Mouse (Mus musculus) midbrain, embryonic 16.5 days (tissue): ENCODE data around the gene Ehd1. TPM values are rescaled to one million over a fixed set of nuclear protein-coding genes. Genes with fewer than 3 reads are reported as not detected.

ENCODE experiments used
- ATAC-seq: fragments of 200-750 bp; cut with Nextera tagmentation; 2 replicates; pipeline ENCODE4 v1.8.0; 2017; ENCODE audit warnings: moderate TSS enrichment
- H3K27ac ChIP-seq: fragments of 300-500 bp; sonication (generic); 2 replicates; pipeline ENCODE4 v1.5.1; 2014; ENCODE audit warnings: mild to moderate bottlenecking, low read length, mixed read lengths
- H3K27me3 ChIP-seq: fragments of 300-500 bp; sonication (generic); 2 replicates; pipeline ENCODE4 v1.6.1; 2014; ENCODE audit warnings: low read depth, low read length, mixed read lengths; ENCODE audit not compliant: control insufficient read depth, insufficient read depth
- H3K36me3 ChIP-seq: fragments of 300-500 bp; sonication (generic); 2 replicates; pipeline ENCODE4 v1.6.1; 2014; ENCODE audit warnings: mild to moderate bottlenecking, low read length, moderate library complexity, mixed read lengths; ENCODE audit not compliant: control insufficient read depth, insufficient read depth
- H3K4me1 ChIP-seq: fragments of 300-500 bp; sonication (generic); 2 replicates; pipeline ENCODE4 v1.6.1; 2014; ENCODE audit warnings: mild to moderate bottlenecking, low read length, mixed read lengths; ENCODE audit not compliant: control insufficient read depth, insufficient read depth
- H3K4me2 ChIP-seq: fragments of 300-500 bp; sonication (generic); 2 replicates; pipeline ENCODE4 v1.6.1; 2014; ENCODE audit warnings: mild to moderate bottlenecking, low read length, mixed read lengths
- H3K4me3 ChIP-seq: fragments of 300-500 bp; sonication (generic); 2 replicates; pipeline ENCODE4 v1.5.1; 2014; ENCODE audit warnings: low read depth, mild to moderate bottlenecking, low read length, moderate library complexity, mixed read lengths
- H3K9ac ChIP-seq: fragments of 300-500 bp; sonication (generic); 2 replicates; pipeline ENCODE4 v1.6.1; 2014; ENCODE audit warnings: low read depth, low read length, mixed read lengths
- H3K9me3 ChIP-seq: fragments of 300-500 bp; sonication (generic); replicated peaks from 2 replicates; pipeline ENCODE4 v1.6.1; 2014; ENCODE audit warnings: mild to moderate bottlenecking, low read length, mixed read lengths; ENCODE audit not compliant: control insufficient read depth, poor library complexity, severe bottlenecking
- WGBS: fragments of 180-500 bp; shearing (Covaris S2); extraction: QIAGEN DNeasy Blood & Tissue Kit; methylation state at CpG from one replicate; pipeline ENCODE4 v1.1.7; 2014; 5-methylcytosine and 5-hydroxymethylcytosine counted together
- polyA plus RNA-seq: library from polyadenylated mRNA; unstranded; fragments of >200 nt; fragmentation: Nextera tagmentation; extraction: Ambion mirVana; gene quantifications from 2 replicates; pipeline ENCODE4 v1.2.1, GENCODE M21; 2015

Gene Ehd1
- polyA plus RNA-seq, result 99.6 and 103 TPM in 2 replicates

- peak within 1 kb of the TSS; percentile 77 for H3K4me3 ChIP-seq
- peak within 1 kb of the TSS; percentile 98 for H3K4me2 ChIP-seq
- H3K4me1 ChIP-seq, result peaks cover 30% of the 10 kb centered on the region
- peak within 1 kb of the TSS; percentile 82 for H3K9ac ChIP-seq
- under 1% methylated on average over 99 of the region's 106 CpGs for WGBS
- peak within 1 kb of the TSS; percentile 78 for H3K27ac ChIP-seq
- no peaks in the 10 kb centered on the region for H3K9me3 ChIP-seq
- peak; percentile 95 for ATAC-seq
- H3K36me3 ChIP-seq, result peaks cover 5% of the 10 kb centered on the region
- H3K27me3 ChIP-seq, result no peaks in the 10 kb centered on the region
These were observed at the start of gene Ehd1 for GRCm38 (mm10) chr19:6276426-6277421. Ehd1 (plus strand) TSS chr19:6276725.

GRCm38 (mm10) chr19:6226763-6227162 lies 49.8 kb upstream of the Ehd1 start:
- Histone ChIP-seq H3K27ac (no peak overlapping the region), H3K9me3 (no peaks in the 10 kb centered on the region), H3K27me3 (no peaks in the 10 kb centered on the region), H3K4me2 (no peak overlapping the region), H3K36me3 (peaks cover 18% of the 10 kb centered on the region), H3K4me3 (no peak overlapping the region), H3K9ac (no peak overlapping the region), H3K4me1 (no peaks in the 10 kb centered on the region)
- 88% methylated on average over 14 of the region's 14 CpGs for WGBS
- no peak for ATAC-seq

- WGBS, result 79% methylated on average over 4 of the region's 4 CpGs
- Histone ChIP-seq H3K4me2 (no peak overlapping the region), H3K4me1 (no peaks in the 10 kb centered on the region), H3K27me3 (no peaks in the 10 kb centered on the region), H3K27ac (no peak overlapping the region), H3K4me3 (no peak overlapping the region), H3K9ac (no peak overlapping the region), H3K36me3 (peaks cover 26% of the 10 kb centered on the region), H3K9me3 (no peaks in the 10 kb centered on the region)
- ATAC-seq, result no peak
These were observed 48.7 kb upstream of the Ehd1 start for GRCm38 (mm10) chr19:6227864-6228263.

- ATAC-seq, result no peak
- H3K4me1 ChIP-seq, result peaks cover 13% of the 10 kb centered on the region
- no peak overlapping the region for H3K27ac ChIP-seq
- no peaks in the 10 kb centered on the region for H3K27me3 ChIP-seq
- H3K9ac ChIP-seq, result no peak overlapping the region
- WGBS, result 91% methylated on average over 4 of the region's 4 CpGs
- no peaks in the 10 kb centered on the region for H3K9me3 ChIP-seq
- H3K4me2 ChIP-seq, result no peak overlapping the region
- peaks cover 26% of the 10 kb centered on the region for H3K36me3 ChIP-seq
- H3K4me3 ChIP-seq, result no peak overlapping the region
These were observed 46.1 kb upstream of the Ehd1 start for GRCm38 (mm10) chr19:6230411-6230810.

GRCm38 (mm10) chr19:6231036-6231435 lies 45.5 kb upstream of the Ehd1 start:
- no peaks in the 10 kb centered on the region for H3K27me3 ChIP-seq
- no peak overlapping the region for H3K9ac ChIP-seq
- ATAC-seq, result no peak

GRCm38 (mm10) chr19:6233647-6234046 lies 42.9 kb upstream of the Ehd1 start:
- peaks cover 22% of the 10 kb centered on the region for H3K36me3 ChIP-seq
- no peak overlapping the region for H3K4me2 ChIP-seq
- 87% methylated on average over 16 of the region's 16 CpGs for WGBS
- no peak for ATAC-seq
- H3K4me3 ChIP-seq, result no peak overlapping the region
- no peaks in the 10 kb centered on the region for H3K9me3 ChIP-seq
- peaks cover 16% of the 10 kb centered on the region for H3K4me1 ChIP-seq
- H3K27ac ChIP-seq, result no peak overlapping the region
- no peaks in the 10 kb centered on the region for H3K27me3 ChIP-seq
- H3K9ac ChIP-seq, result no peak overlapping the region

More at GRCm38 (mm10) chr19:6231036-6231435, 45.5 kb upstream of the Ehd1 start:
- Histone ChIP-seq H3K4me3 (no peak overlapping the region), H3K27ac (no peak overlapping the region), H3K9me3 (no peaks in the 10 kb centered on the region), H3K36me3 (peaks cover 26% of the 10 kb centered on the region), H3K4me2 (no peak overlapping the region), H3K4me1 (peaks cover 13% of the 10 kb centered on the region)
- WGBS, result 92% methylated on average over 2 of the region's 2 CpGs

- Histone ChIP-seq H3K36me3 (peaks cover 20% of the 10 kb centered on the region), H3K9ac (peak overlapping the region; percentile 93), H3K27ac (no peak overlapping the region), H3K4me1 (peaks cover 16% of the 10 kb centered on the region), H3K4me2 (peak overlapping the region; percentile 68), H3K27me3 (no peaks in the 10 kb centered on the region), H3K9me3 (no peaks in the 10 kb centered on the region), H3K4me3 (peak overlapping the region; percentile 91)
- no peak for ATAC-seq
- WGBS, result 67% methylated on average over 11 of the region's 11 CpGs
These were observed 42.0 kb upstream of the Ehd1 start for GRCm38 (mm10) chr19:6234337-6235083.

- peak within 1 kb of the TSS; percentile 93 for H3K9ac ChIP-seq
- no peaks in the 10 kb centered on the region for H3K9me3 ChIP-seq
- H3K4me2 ChIP-seq, result peak within 1 kb of the TSS; percentile 68
- peak within 1 kb of the TSS; percentile 91 for H3K4me3 ChIP-seq
- ATAC-seq, result peak; percentile 94
- H3K36me3 ChIP-seq, result peaks cover 12% of the 10 kb centered on the region
- H3K27ac ChIP-seq, result peak within 1 kb of the TSS; percentile 93
- WGBS, result 1% methylated on average over 46 of the region's 48 CpGs
- H3K27me3 ChIP-seq, result no peaks in the 10 kb centered on the region
- peaks cover 16% of the 10 kb centered on the region for H3K4me1 ChIP-seq
These were observed 41.2 kb upstream of the Ehd1 start, which contains the start of gene Ppp2r5b for GRCm38 (mm10) chr19:6235084-6236052. Ppp2r5b (minus strand) TSS chr19:6235872.
